Mouse (Mus musculus) A20 (cell line): Measurements from ENCODE around the gene Prrc2b.
A peak's percentile ranks its signal among the peaks of the same experiment; 100 is the strongest.

Source experiments
- DNase-seq: peaks from one replicate; pipeline ENCODE4 v3.0.0-alpha.2; 2011; ENCODE audit warnings: low read depth, low spot score

Prrc2b gene

GRCm38 (mm10) chr2:32235433-32235832, 84.6 kb downstream of the Prrc2b start:
- DNase-seq: no peak

GRCm38 (mm10) chr2:32235886-32236759, 85.2 kb downstream of the Prrc2b start, which contains the start of gene Pomt1:
Gene Pomt1, plus strand, starts transcription at chr2:32236590.
- DNase-seq: peak; percentile 96

- DNase-seq: peak; percentile 76
Observed at GRCm38 (mm10) chr2:32236760-32237487, 86.0 kb downstream of the Prrc2b start.

- no peak for DNase-seq
Observed at GRCm38 (mm10) chr2:32237571-32237970, 86.7 kb downstream of the Prrc2b start.

- DNase-seq: peak; percentile 51
Observed at GRCm38 (mm10) chr2:32238708-32239435, 88.0 kb downstream of the Prrc2b start.

GRCm38 (mm10) chr2:32240591-32240990, 89.7 kb downstream of the Prrc2b start:
- no peak for DNase-seq

GRCm38 (mm10) chr2:32242986-32243385, 92.1 kb downstream of the Prrc2b start:
- DNase-seq: no peak

GRCm38 (mm10) chr2:32246741-32247140, 95.9 kb downstream of the Prrc2b start:
- no peak for DNase-seq

GRCm38 (mm10) chr2:32248377-32249361, 97.8 kb downstream of the Prrc2b start:
- DNase-seq: no peak

- no peak for DNase-seq
Observed at GRCm38 (mm10) chr2:32251791-32252527, 101.1 kb downstream of the Prrc2b start.

- no peak for DNase-seq
Observed at GRCm38 (mm10) chr2:32252658-32253057, 101.8 kb downstream of the Prrc2b start.

- no peak for DNase-seq
Observed at GRCm38 (mm10) chr2:32253352-32253751, 102.5 kb downstream of the Prrc2b start.

- DNase-seq: no peak
Observed at GRCm38 (mm10) chr2:32254563-32254962, 103.7 kb downstream of the Prrc2b start.

- DNase-seq: no peak
Observed at GRCm38 (mm10) chr2:32256273-32256672, 105.4 kb downstream of the Prrc2b start.

- no peak for DNase-seq
Observed at GRCm38 (mm10) chr2:32258887-32259533, 108.1 kb downstream of the Prrc2b start.

GRCm38 (mm10) chr2:32259657-32260417, 109.0 kb downstream of the Prrc2b start, which contains the start of gene Uck1:
Gene Uck1, minus strand, starts transcription at chr2:32260159.
- DNase-seq: peak; percentile 98

GRCm38 (mm10) chr2:32260635-32261034, 109.8 kb downstream of the Prrc2b start:
- DNase-seq: peak; percentile 85

- no peak for DNase-seq
Observed at GRCm38 (mm10) chr2:32275823-32276222, 124.9 kb downstream of the Prrc2b start.

GRCm38 (mm10) chr2:32282289-32282688, 131.4 kb downstream of the Prrc2b start:
- no peak for DNase-seq
